Mouse (Mus musculus) neural tube, embryonic 14.5 days (tissue): Measurements from ENCODE around the gene Mroh2a. TPM values are rescaled to one million over a fixed set of nuclear protein-coding genes. Genes with fewer than 3 reads are reported as not detected.

Source experiments
- ATAC-seq: fragments of 200-750 bp; cut with Nextera tagmentation; 2 replicates; pipeline ENCODE4 v1.8.0; 2017; ENCODE audit warnings: low read depth, mild to moderate bottlenecking, moderate TSS enrichment, moderate library complexity
- H3K27ac ChIP-seq: fragments of 300-500 bp; sonication (generic); 2 replicates; pipeline ENCODE4 v1.5.1; 2014; ENCODE audit warnings: low read depth, mild to moderate bottlenecking, control low read depth, low read length, moderate library complexity, mixed read lengths
- H3K27me3 ChIP-seq: fragments of 300-500 bp; sonication (generic); 2 replicates; pipeline ENCODE4 v1.6.1; 2014; ENCODE audit warnings: low read length; ENCODE audit not compliant: control insufficient read depth, insufficient read depth
- H3K36me3 ChIP-seq: fragments of 300-500 bp; sonication (generic); 2 replicates; pipeline ENCODE4 v1.6.1; 2014; ENCODE audit warnings: low read length, mixed read lengths; ENCODE audit not compliant: control insufficient read depth, insufficient read depth
- H3K4me1 ChIP-seq: fragments of 300-500 bp; sonication (generic); 2 replicates; pipeline ENCODE4 v1.6.1; 2014; ENCODE audit warnings: low read length; ENCODE audit not compliant: control insufficient read depth, insufficient read depth
- H3K4me2 ChIP-seq: fragments of 300-500 bp; sonication (generic); 2 replicates; pipeline ENCODE4 v1.6.1; 2014; ENCODE audit warnings: mild to moderate bottlenecking, low read depth, low read length, control low read depth
- H3K4me3 ChIP-seq: fragments of 300-500 bp; sonication (generic); 2 replicates; pipeline ENCODE4 v1.5.1; 2014; ENCODE audit warnings: low read depth, low read length, control low read depth, mixed read lengths
- H3K9ac ChIP-seq: fragments of 300-500 bp; sonication (generic); replicated peaks from 2 replicates; pipeline ENCODE4 v1.6.1; 2014; ENCODE audit warnings: low read depth, mild to moderate bottlenecking, control low read depth, low read length, mixed read lengths
- H3K9me3 ChIP-seq: fragments of 300-500 bp; sonication (generic); 2 replicates; pipeline ENCODE4 v1.6.1; 2016; ENCODE audit warnings: low read length; ENCODE audit not compliant: control insufficient read depth
- WGBS: fragments of 180-500 bp; shearing (Covaris S2); extraction: QIAGEN DNeasy Blood & Tissue Kit; methylation state at CpG from one replicate; pipeline ENCODE4 v1.1.7; 2014; 5-methylcytosine and 5-hydroxymethylcytosine counted together
- polyA plus RNA-seq: library from polyadenylated mRNA; unstranded; fragments of >200 nt; fragmentation: Nextera tagmentation; extraction: Ambion mirVana; gene quantifications from 2 replicates; pipeline ENCODE4 v1.2.1, GENCODE M21; 2014

Mroh2a gene
- polyA plus RNA-seq, 1 experiment from 2014 or later = 0.71 TPM

- no peak overlapping the region for H3K9ac ChIP-seq
- H3K27me3 ChIP-seq = no peaks in the 10 kb centered on the region
- H3K27ac ChIP-seq = no peak overlapping the region
- WGBS = 78% methylated on average over 8 of the region's 8 CpGs
- no peak overlapping the region for H3K4me2 ChIP-seq
- no peak overlapping the region for H3K4me3 ChIP-seq
- no peaks in the 10 kb centered on the region for H3K36me3 ChIP-seq
- H3K9me3 ChIP-seq = peaks cover 85% of the 10 kb centered on the region
- H3K4me1 ChIP-seq = no peaks in the 10 kb centered on the region
- no peak for ATAC-seq
These were observed 26.3 kb downstream of the Mroh2a start for GRCm38 (mm10) chr1:88253106-88253505.

GRCm38 (mm10) chr1:88253540-88253939, 26.8 kb downstream of the Mroh2a start:
- WGBS = 77% methylated on average over 6 of the region's 6 CpGs
- peaks cover 84% of the 10 kb centered on the region for H3K9me3 ChIP-seq
- no peak for ATAC-seq
- no peaks in the 10 kb centered on the region for H3K4me1 ChIP-seq
- no peak overlapping the region for H3K4me2 ChIP-seq
- H3K9ac ChIP-seq = no peak overlapping the region
- no peak overlapping the region for H3K4me3 ChIP-seq
- no peaks in the 10 kb centered on the region for H3K36me3 ChIP-seq
- no peak overlapping the region for H3K27ac ChIP-seq
- no peaks in the 10 kb centered on the region for H3K27me3 ChIP-seq

GRCm38 (mm10) chr1:88254793-88255465, 28.1 kb downstream of the Mroh2a start:
- H3K36me3 ChIP-seq = no peaks in the 10 kb centered on the region
- 89% methylated on average over 12 of the region's 12 CpGs for WGBS
- H3K27me3 ChIP-seq = no peaks in the 10 kb centered on the region
- no peak overlapping the region for H3K9ac ChIP-seq
- no peak overlapping the region for H3K27ac ChIP-seq
- peaks cover 71% of the 10 kb centered on the region for H3K9me3 ChIP-seq
- no peaks in the 10 kb centered on the region for H3K4me1 ChIP-seq
- H3K4me3 ChIP-seq = no peak overlapping the region
- H3K4me2 ChIP-seq = no peak overlapping the region
- no peak for ATAC-seq

GRCm38 (mm10) chr1:88255466-88255857, 28.7 kb downstream of the Mroh2a start:
- 0 out of 2 replicates have a peak, but pooled peaks cover 3% of the 10 kb centered on the region for H3K36me3 ChIP-seq
- H3K4me1 ChIP-seq = no peaks in the 10 kb centered on the region
- no peak overlapping the region for H3K4me2 ChIP-seq
- no peaks in the 10 kb centered on the region for H3K27me3 ChIP-seq
- H3K9ac ChIP-seq = no peak overlapping the region
- WGBS = 59% methylated on average over 2 of the region's 2 CpGs
- no peak overlapping the region for H3K4me3 ChIP-seq
- ATAC-seq = no peak
- H3K9me3 ChIP-seq = peaks cover 65% of the 10 kb centered on the region
- H3K27ac ChIP-seq = no peak overlapping the region

- 0 out of 2 replicates have a peak, but pooled peaks cover 9% of the 10 kb centered on the region for H3K36me3 ChIP-seq
- WGBS = 81% methylated on average over 13 of the region's 13 CpGs
- H3K9me3 ChIP-seq = peaks cover 58% of the 10 kb centered on the region
- no peaks in the 10 kb centered on the region for H3K4me1 ChIP-seq
- H3K27ac ChIP-seq = no peak overlapping the region
- no peak overlapping the region for H3K9ac ChIP-seq
- H3K27me3 ChIP-seq = no peaks in the 10 kb centered on the region
- no peak for ATAC-seq
- H3K4me3 ChIP-seq = no peak overlapping the region
- no peak overlapping the region for H3K4me2 ChIP-seq
These were observed 29.4 kb downstream of the Mroh2a start for GRCm38 (mm10) chr1:88255989-88256754.

GRCm38 (mm10) chr1:88256886-88257663, 30.3 kb downstream of the Mroh2a start:
- Histone ChIP-seq H3K4me2 (no peak overlapping the region), H3K36me3 (0 out of 2 replicates have a peak, but pooled peaks cover 9% of the 10 kb centered on the region), H3K9ac (no peak overlapping the region), H3K4me3 (no peak overlapping the region), H3K4me1 (no peaks in the 10 kb centered on the region), H3K9me3 (peaks cover 54% of the 10 kb centered on the region), H3K27ac (no peak overlapping the region), H3K27me3 (no peaks in the 10 kb centered on the region)
- no peak for ATAC-seq
- WGBS = 81% methylated on average over 10 of the region's 10 CpGs

- 84% methylated on average over 6 of the region's 6 CpGs for WGBS
- ATAC-seq = no peak
- peaks cover 13% of the 10 kb centered on the region for H3K36me3 ChIP-seq
- H3K27me3 ChIP-seq = no peaks in the 10 kb centered on the region
- H3K9ac ChIP-seq = no peak overlapping the region
- no peak overlapping the region for H3K4me2 ChIP-seq
- H3K4me1 ChIP-seq = no peaks in the 10 kb centered on the region
- H3K27ac ChIP-seq = no peak overlapping the region
- no peak overlapping the region for H3K4me3 ChIP-seq
- H3K9me3 ChIP-seq = peaks cover 48% of the 10 kb centered on the region
These were observed 30.9 kb downstream of the Mroh2a start for GRCm38 (mm10) chr1:88257681-88258080.

GRCm38 (mm10) chr1:88258361-88258760, 31.6 kb downstream of the Mroh2a start:
- no peak overlapping the region for H3K27ac ChIP-seq
- no peak overlapping the region for H3K4me2 ChIP-seq
- ATAC-seq = no peak

More at GRCm38 (mm10) chr1:88258361-88258760, 31.6 kb downstream of the Mroh2a start:
- no peak overlapping the region for H3K4me3 ChIP-seq
- H3K4me1 ChIP-seq = no peaks in the 10 kb centered on the region
- H3K36me3 ChIP-seq = peaks cover 20% of the 10 kb centered on the region
- no peak overlapping the region for H3K9ac ChIP-seq
- H3K27me3 ChIP-seq = no peaks in the 10 kb centered on the region
- WGBS = 69% methylated on average over 6 of the region's 6 CpGs
- peaks cover 45% of the 10 kb centered on the region for H3K9me3 ChIP-seq
